ENCODE assay signal across 8 mouse cellular contexts in genomic region chr6:6216120-6216506, GRCm38 (mm10). TPM values are rescaled to one million over a fixed set of nuclear protein-coding genes. Genes with fewer than 3 reads are reported as not detected.
DNase-seq lines count a peak whose midpoint lies in the region; ATAC-seq and TF ChIP-seq lines count a peak whose summit lies in the region.

No protein-coding gene starts in this region.

- no peak for DNase-seq in layer of hippocampus, adult 2 months (ENCODE audit: low spot score in 2 of 2)
- no peak for DNase-seq in layer of hippocampus, adult 9-10 months (ENCODE audit: low spot score)
- DNase-seq in intestine, embryonic 14.5 days (ENCODE audit: low spot score), result no peak
- no peak for DNase-seq in gastrocnemius, postnatal 25 days
- DNase-seq in layer of hippocampus, postnatal 14 days (ENCODE audit: low spot score in 2 of 2), result no peak
- DNase-seq in gastrocnemius, postnatal 10 days, result no peak

- no peaks in the 10 kb centered on the region for H3K79me2 ChIP-seq in myocyte (ENCODE audit: control insufficient read depth, insufficient read depth)

- no peaks in the 10 kb centered on the region for H3K9me3 ChIP-seq in embryonic facial prominence, embryonic 12.5 days
- no peaks in the 10 kb centered on the region for H3K9me3 ChIP-seq in intestine, embryonic 14.5 days (ENCODE audit: control insufficient read depth, low read length)

- H3K27me3 ChIP-seq in embryonic facial prominence, embryonic 12.5 days, result no peaks in the 10 kb centered on the region
- no peaks in the 10 kb centered on the region for H3K27me3 ChIP-seq in intestine, embryonic 14.5 days (replicated peaks; ENCODE audit: control insufficient read depth, insufficient read depth, low read length)
- no peaks in the 10 kb centered on the region for H3K27me3 ChIP-seq in myocyte (ENCODE audit: control insufficient read depth, insufficient read depth, insufficient read length)

- no peak for ATAC-seq in embryonic facial prominence, embryonic 12.5 days (ENCODE audit: insufficient number of reproducible peaks, insufficient read depth, low FRiP score, low TSS enrichment)
- ATAC-seq in intestine, embryonic 14.5 days (replicated peaks; ENCODE audit: low FRiP score, low TSS enrichment, low read depth), result no peak

- H3K9ac ChIP-seq in embryonic facial prominence, embryonic 12.5 days, result peak overlapping the region; percentile 68
- H3K9ac ChIP-seq in intestine, embryonic 14.5 days (ENCODE audit: low read length), result peak overlapping the region; percentile 73; the same call in 1 of the 2 replicates

- peak overlapping the region; percentile 91 for H3K4me2 ChIP-seq in embryonic facial prominence, embryonic 12.5 days (replicated peaks)
- peak overlapping the region; percentile 68 for H3K4me2 ChIP-seq in intestine, embryonic 14.5 days (ENCODE audit: low read length)
- H3K4me2 ChIP-seq in myocyte (ENCODE audit: low read depth), result peak overlapping the region; percentile 14

- no peaks in the 10 kb centered on the region for H3K36me3 ChIP-seq in embryonic facial prominence, embryonic 12.5 days
- H3K36me3 ChIP-seq in intestine, embryonic 14.5 days (ENCODE audit: control insufficient read depth, insufficient read depth, low read length), result no peaks in the 10 kb centered on the region
- no peaks in the 10 kb centered on the region for H3K36me3 ChIP-seq in myocyte (ENCODE audit: control insufficient read depth, insufficient read depth)

- TF ChIP-seq POLR2A in myocyte (IDR thresholded peaks at IDR 0.05; ENCODE audit: insufficient read length, low read depth), result no peak

- 14% methylated on average over 5 of the region's 5 CpGs for WGBS in embryonic facial prominence, embryonic 12.5 days
- 26% methylated on average over 5 of the region's 5 CpGs for WGBS in intestine, embryonic 14.5 days

- no peak overlapping the region for H3ac ChIP-seq in myocyte (ENCODE audit: control insufficient read depth, insufficient read length)

- H3K4me1 ChIP-seq in embryonic facial prominence, embryonic 12.5 days, result peaks cover 10% of the 10 kb centered on the region
- peaks cover 5% of the 10 kb centered on the region; the same call in 1 of the 2 replicates for H3K4me1 ChIP-seq in intestine, embryonic 14.5 days (replicated peaks; ENCODE audit: control insufficient read depth, insufficient read depth, low read length)

- H3K27ac ChIP-seq in layer of hippocampus, adult 2 months, result no peak overlapping the region
- peak overlapping the region; percentile 78 for H3K27ac ChIP-seq in embryonic facial prominence, embryonic 12.5 days
- no peak overlapping the region for H3K27ac ChIP-seq in intestine, embryonic 14.5 days (ENCODE audit: low read depth)

- peak overlapping the region; percentile 83 for H3K4me3 ChIP-seq in layer of hippocampus, adult 2 months
- H3K4me3 ChIP-seq in embryonic facial prominence, embryonic 12.5 days, result peak overlapping the region; percentile 70
- H3K4me3 ChIP-seq in intestine, embryonic 14.5 days (ENCODE audit: low read depth, low read length), result peak overlapping the region; percentile 63
- no peak overlapping the region for H3K4me3 ChIP-seq in myocyte

- no peak for TF ChIP-seq CTCF in layer of hippocampus, adult 2 months (conservative IDR thresholded peaks at IDR 0.05)

TF ChIP-seq in myocyte, 11 proteins besides CTCF, POLR2A, EP300 and RAD21:
- TF ChIP-seq MYOD1 (IDR thresholded peaks at IDR 0.05; ENCODE audit: control insufficient read depth in 1 of 3, insufficient read length in 2 of 3, low read depth in 2 of 3) (no peak), SRF (IDR thresholded peaks at IDR 0.05; ENCODE audit: control insufficient read depth, insufficient read length, low read depth) (no peak), REST (IDR thresholded peaks at IDR 0.05; ENCODE audit: insufficient read depth, insufficient read length) (no peak), TCF12 (IDR thresholded peaks at IDR 0.05; ENCODE audit: insufficient read depth, poor library complexity, severe bottlenecking) (no peak), USF1 (IDR thresholded peaks at IDR 0.05; ENCODE audit: low read depth) (no peak), TCF3 (IDR thresholded peaks at IDR 0.05; ENCODE audit: insufficient read length, low read depth) (no peak)

RNA-seq across cellular contexts. Expression of gene Slc25a13, which starts 0.9 kb away (rescaled TPM):
- 1 to 10 TPM; 3.4 to 3.7 TPM for total RNA-seq in layer of hippocampus, adult 2 months (2021)
- 26.3 and 26.4 TPM in 2 replicates for polyA plus RNA-seq in embryonic facial prominence, embryonic 12.5 days (2016; fragmentation: Nextera tagmentation; extraction: Ambion mirVana)
- polyA plus RNA-seq in intestine, embryonic 14.5 days (2014; fragmentation: Nextera tagmentation; extraction: Ambion mirVana), result 37.9 and 43.1 TPM in 2 replicates
- polyA plus RNA-seq in myocyte (2012; fragmentation: generic; extraction: Trizol), result 0.42 TPM
- total RNA-seq in gastrocnemius, postnatal 25 days (2021), result under 1 TPM; 0.56 to 0.64 TPM
- total RNA-seq in layer of hippocampus, postnatal 14 days (2021), result 1 to 10 TPM; 2.2 to 3.0 TPM
- 1 to 10 TPM; 1.7 to 1.9 TPM for total RNA-seq in gastrocnemius, postnatal 10 days (2021)

Comparison
In these comparisons a context has a peak if more than half of its experiments do, and no peak if none do; other contexts are left out.
1. H3K4me2 ChIP-seq: peak in every context shown above with its lines; median percentile 91 in embryonic facial prominence, embryonic 12.5 days; 68 in intestine, embryonic 14.5 days; 14 in myocyte.